Mouse (Mus musculus): ENCODE measurements around the gene 9130409I23Rik. TPM values are rescaled to one million over a fixed set of nuclear protein-coding genes. Genes with fewer than 3 reads are reported as not detected.

The 9130409I23Rik gene
- polyA plus RNA-seq (2016; fragmentation: Nextera tagmentation; extraction: Ambion mirVana) = not detected in 2 replicates

DNA sequence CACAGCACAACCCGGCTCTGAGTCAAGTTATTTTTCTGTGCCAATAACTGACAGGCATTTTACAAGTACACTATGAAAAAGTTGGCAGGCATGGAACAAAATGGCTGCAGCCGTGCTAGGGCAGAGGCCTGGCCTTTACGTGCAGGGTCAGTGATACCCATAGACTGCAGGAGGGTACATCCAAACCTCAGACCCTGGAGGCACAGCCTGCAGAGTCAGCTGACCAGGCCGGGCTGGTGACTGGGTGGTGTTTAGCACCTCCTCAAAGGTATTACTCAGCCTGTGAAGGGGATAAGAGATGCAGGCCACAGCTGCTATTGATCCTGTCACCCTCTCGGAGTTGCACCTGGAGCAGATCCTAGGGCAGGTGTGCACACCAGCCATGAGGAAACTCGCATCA is at the start of gene 9130409I23Rik:
TSS of gene 9130409I23Rik (plus strand) at position 301 of the 400 bp plus-strand sequence.
- Histone ChIP-seq H3K9me3 (replicated peaks) (no peaks in the 10 kb centered on the region), H3K4me1 (replicated peaks) (no peaks in the 10 kb centered on the region), H3K36me3 (no peaks in the 10 kb centered on the region), H3K27ac (ENCODE audit: poor library complexity, severe bottlenecking) (no peak within 1 kb of the TSS), H3K27me3 (replicated peaks) (0 out of 2 replicates have a peak, but pooled peaks cover 3% of the 10 kb centered on the region), H3K9ac (no peak within 1 kb of the TSS), H3K4me2 (no peak within 1 kb of the TSS), H3K4me3 (no peak within 1 kb of the TSS)
- 76% methylated on average over 6 of the region's 6 CpGs for WGBS
- no peak for ATAC-seq (ENCODE audit: insufficient number of reproducible peaks, low FRiP score)

- Histone ChIP-seq H3K27ac (ENCODE audit: poor library complexity, severe bottlenecking) (no peak overlapping the region), H3K4me2 (no peak overlapping the region), H3K36me3 (no peaks in the 10 kb centered on the region), H3K27me3 (replicated peaks) (no peaks in the 10 kb centered on the region), H3K4me3 (no peak overlapping the region), H3K9me3 (replicated peaks) (no peaks in the 10 kb centered on the region), H3K4me1 (replicated peaks) (0 out of 2 replicates have a peak, but pooled peaks cover 8% of the 10 kb centered on the region), H3K9ac (no peak overlapping the region)
- WGBS = 81% methylated on average over 3 of the region's 3 CpGs
- ATAC-seq (ENCODE audit: insufficient number of reproducible peaks, low FRiP score) = no peak
These were observed 49.4 kb upstream of the 9130409I23Rik start for GRCm38 (mm10) chr1:181001621-181002020.

GRCm38 (mm10) chr1:181003790-181004189 is 47.2 kb upstream of the 9130409I23Rik start:
- H3K9me3 ChIP-seq (replicated peaks) = no peaks in the 10 kb centered on the region
- no peak overlapping the region for H3K27ac ChIP-seq (ENCODE audit: poor library complexity, severe bottlenecking)
- WGBS = 79% methylated on average over 2 of the region's 2 CpGs
- no peak overlapping the region for H3K4me3 ChIP-seq
- H3K4me1 ChIP-seq (replicated peaks) = 0 out of 2 replicates have a peak, but pooled peaks cover 8% of the 10 kb centered on the region
- H3K27me3 ChIP-seq (replicated peaks) = no peaks in the 10 kb centered on the region
- no peak for ATAC-seq (ENCODE audit: insufficient number of reproducible peaks, low FRiP score)
- no peaks in the 10 kb centered on the region for H3K36me3 ChIP-seq
- no peak overlapping the region for H3K4me2 ChIP-seq
- H3K9ac ChIP-seq = no peak overlapping the region

GRCm38 (mm10) chr1:181005331-181005730 is 45.7 kb upstream of the 9130409I23Rik start:
- H3K9ac ChIP-seq = no peak overlapping the region
- no peak overlapping the region for H3K4me2 ChIP-seq
- H3K9me3 ChIP-seq (replicated peaks) = no peaks in the 10 kb centered on the region
- no peaks in the 10 kb centered on the region for H3K27me3 ChIP-seq (replicated peaks)
- ATAC-seq (ENCODE audit: insufficient number of reproducible peaks, low FRiP score) = no peak
- WGBS = 71% methylated on average over 8 of the region's 8 CpGs
- H3K4me1 ChIP-seq (replicated peaks) = peaks cover 13% of the 10 kb centered on the region
- H3K27ac ChIP-seq (ENCODE audit: poor library complexity, severe bottlenecking) = no peak overlapping the region
- H3K4me3 ChIP-seq = no peak overlapping the region
- H3K36me3 ChIP-seq = no peaks in the 10 kb centered on the region

DNA sequence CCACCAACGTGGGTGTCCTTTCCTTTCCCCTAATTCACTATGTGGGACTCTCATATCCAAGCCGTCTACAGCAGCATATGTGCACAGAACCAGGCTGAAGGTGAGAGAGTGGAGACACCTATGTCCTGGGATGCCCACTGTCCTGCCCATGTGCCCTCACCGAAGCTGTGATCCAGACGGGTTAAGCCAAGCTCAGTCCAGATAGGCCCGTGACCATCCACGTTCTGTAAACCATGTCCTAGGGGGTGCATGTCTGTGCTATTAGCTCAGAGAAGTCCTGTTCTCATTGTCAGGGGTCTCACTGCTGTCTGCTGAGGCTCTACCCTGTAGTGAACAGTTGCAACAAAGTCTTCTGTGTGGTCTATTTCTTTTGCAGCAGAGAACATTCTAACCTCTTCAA is 43.2 kb upstream of the 9130409I23Rik start:
- Histone ChIP-seq H3K27ac (ENCODE audit: poor library complexity, severe bottlenecking) (no peak overlapping the region), H3K9me3 (replicated peaks) (no peaks in the 10 kb centered on the region), H3K4me3 (no peak overlapping the region), H3K4me1 (replicated peaks) (peaks cover 12% of the 10 kb centered on the region), H3K4me2 (no peak overlapping the region), H3K27me3 (replicated peaks) (no peaks in the 10 kb centered on the region), H3K9ac (no peak overlapping the region), H3K36me3 (no peaks in the 10 kb centered on the region)
- ATAC-seq (ENCODE audit: insufficient number of reproducible peaks, low FRiP score) = no peak
- 72% methylated on average over 6 of the region's 6 CpGs for WGBS

- Histone ChIP-seq H3K27ac (ENCODE audit: poor library complexity, severe bottlenecking) (no peak overlapping the region), H3K4me3 (no peak overlapping the region), H3K4me1 (replicated peaks) (peaks cover 12% of the 10 kb centered on the region), H3K36me3 (no peaks in the 10 kb centered on the region), H3K9me3 (replicated peaks) (no peaks in the 10 kb centered on the region), H3K27me3 (replicated peaks) (no peaks in the 10 kb centered on the region), H3K4me2 (no peak overlapping the region), H3K9ac (no peak overlapping the region)
- ATAC-seq (ENCODE audit: insufficient number of reproducible peaks, low FRiP score) = no peak
- WGBS = 92% methylated on average over 2 of the region's 2 CpGs
These were observed 42.8 kb upstream of the 9130409I23Rik start for GRCm38 (mm10) chr1:181008266-181008665.

GRCm38 (mm10) chr1:181009011-181009590 is 41.9 kb upstream of the 9130409I23Rik start:
- ATAC-seq (ENCODE audit: insufficient number of reproducible peaks, low FRiP score) = no peak
- peaks cover 12% of the 10 kb centered on the region for H3K4me1 ChIP-seq (replicated peaks)
- no peaks in the 10 kb centered on the region for H3K27me3 ChIP-seq (replicated peaks)
- H3K9me3 ChIP-seq (replicated peaks) = no peaks in the 10 kb centered on the region
- H3K9ac ChIP-seq = no peak overlapping the region
- no peak overlapping the region for H3K4me2 ChIP-seq
- no peak overlapping the region for H3K27ac ChIP-seq (ENCODE audit: poor library complexity, severe bottlenecking)
- WGBS = 84% methylated on average over 4 of the region's 4 CpGs
- no peak overlapping the region for H3K4me3 ChIP-seq
- no peaks in the 10 kb centered on the region for H3K36me3 ChIP-seq

DNA sequence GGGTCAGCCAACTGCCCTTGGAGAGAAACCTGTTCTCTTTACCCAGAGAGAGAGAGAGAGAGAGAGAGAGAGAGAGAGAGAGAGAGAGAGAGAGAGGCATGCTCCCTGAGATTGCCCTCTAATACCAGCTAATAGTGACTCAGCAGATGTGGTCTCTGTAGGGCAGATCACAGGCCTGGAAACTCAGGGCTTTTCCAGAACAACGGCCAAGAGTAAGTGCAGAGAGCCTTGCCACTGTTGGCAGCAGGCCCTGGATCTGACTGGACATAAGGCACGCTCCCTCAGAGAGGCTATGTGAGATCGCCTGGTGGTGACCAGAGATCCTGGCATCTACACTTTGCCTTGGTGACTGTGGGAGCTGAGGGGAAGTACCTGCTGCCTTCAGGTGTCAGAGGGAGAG is 41.3 kb upstream of the 9130409I23Rik start:
- H3K27me3 ChIP-seq (replicated peaks) = no peaks in the 10 kb centered on the region
- 0 out of 2 replicates have a peak, but pooled peaks have one; percentile 24 for ATAC-seq (ENCODE audit: insufficient number of reproducible peaks, low FRiP score)
- no peaks in the 10 kb centered on the region for H3K9me3 ChIP-seq (replicated peaks)
- peaks cover 12% of the 10 kb centered on the region for H3K4me1 ChIP-seq (replicated peaks)
- no peak overlapping the region for H3K4me2 ChIP-seq
- 48% methylated on average over 3 of the region's 3 CpGs for WGBS
- no peaks in the 10 kb centered on the region for H3K36me3 ChIP-seq
- H3K27ac ChIP-seq (ENCODE audit: poor library complexity, severe bottlenecking) = no peak overlapping the region
- no peak overlapping the region for H3K9ac ChIP-seq
- no peak overlapping the region for H3K4me3 ChIP-seq

- Histone ChIP-seq H3K9me3 (replicated peaks) (no peaks in the 10 kb centered on the region), H3K4me2 (no peak overlapping the region), H3K4me1 (replicated peaks) (peaks cover 18% of the 10 kb centered on the region), H3K27ac (ENCODE audit: poor library complexity, severe bottlenecking) (no peak overlapping the region), H3K9ac (no peak overlapping the region), H3K36me3 (no peaks in the 10 kb centered on the region), H3K4me3 (no peak overlapping the region), H3K27me3 (replicated peaks) (no peaks in the 10 kb centered on the region)
- ATAC-seq (ENCODE audit: insufficient number of reproducible peaks, low FRiP score) = peak; percentile 43; the same call in 1 of the 2 replicates
- WGBS = 59% methylated on average over 4 of the region's 4 CpGs
These were observed 40.7 kb upstream of the 9130409I23Rik start for GRCm38 (mm10) chr1:181010171-181010932.

- Histone ChIP-seq H3K36me3 (no peaks in the 10 kb centered on the region), H3K4me3 (no peak overlapping the region), H3K27ac (ENCODE audit: poor library complexity, severe bottlenecking) (no peak overlapping the region), H3K9me3 (replicated peaks) (no peaks in the 10 kb centered on the region), H3K9ac (no peak overlapping the region), H3K4me1 (replicated peaks) (peaks cover 30% of the 10 kb centered on the region), H3K4me2 (no peak overlapping the region), H3K27me3 (replicated peaks) (no peaks in the 10 kb centered on the region)
- no peak for ATAC-seq (ENCODE audit: insufficient number of reproducible peaks, low FRiP score)
- WGBS = 69% methylated on average over 5 of the region's 5 CpGs
These were observed 39.4 kb upstream of the 9130409I23Rik start for GRCm38 (mm10) chr1:181011601-181012000.

DNA sequence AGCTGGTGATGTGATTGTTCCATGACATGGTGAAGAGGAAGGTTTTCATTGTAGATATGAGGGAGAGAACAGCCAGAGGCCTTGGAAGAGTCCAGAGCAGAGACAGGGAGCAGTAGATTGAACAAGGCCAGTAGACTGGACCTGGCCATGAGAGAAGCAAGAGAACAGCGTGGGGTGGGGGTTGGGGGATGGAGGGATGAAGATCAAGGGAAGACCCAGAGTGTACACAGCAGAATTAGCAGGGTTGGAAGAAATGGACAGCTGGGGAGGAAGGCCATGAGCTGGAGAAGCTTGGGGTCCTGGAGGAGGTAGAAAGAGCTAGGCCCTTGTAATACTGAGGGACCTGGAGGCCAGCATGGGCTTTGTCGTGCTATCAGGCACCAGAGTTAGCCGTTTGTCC is 38.6 kb upstream of the 9130409I23Rik start:
- 73% methylated on average over 3 of the region's 3 CpGs for WGBS
- no peaks in the 10 kb centered on the region for H3K27me3 ChIP-seq (replicated peaks)
- no peak overlapping the region for H3K27ac ChIP-seq (ENCODE audit: poor library complexity, severe bottlenecking)
- ATAC-seq (ENCODE audit: insufficient number of reproducible peaks, low FRiP score) = no peak
- H3K36me3 ChIP-seq = no peaks in the 10 kb centered on the region
- H3K4me3 ChIP-seq = no peak overlapping the region
- H3K4me2 ChIP-seq = no peak overlapping the region
- H3K9me3 ChIP-seq (replicated peaks) = no peaks in the 10 kb centered on the region
- no peak overlapping the region for H3K9ac ChIP-seq
- H3K4me1 ChIP-seq (replicated peaks) = peaks cover 37% of the 10 kb centered on the region
